Mouse (Mus musculus): ENCODE data around the gene Apoa5. TPM values are rescaled to one million over a fixed set of nuclear protein-coding genes. Genes with fewer than 3 reads are reported as not detected.

Gene Apoa5
- not detected in 2 replicates for polyA plus RNA-seq (2014; fragmentation: Nextera tagmentation; extraction: Ambion mirVana)

GRCm38 (mm10) chr9:46268343-46268873 lies at the start of gene Apoa5:
Gene Apoa5 (plus strand): TSS chr9:46268633.
- WGBS = 50% methylated on average over 7 of the region's 7 CpGs
- H3K27me3 ChIP-seq (ENCODE audit: control insufficient read depth, insufficient read depth, low read length) = peaks cover 33% of the 10 kb centered on the region
- no peak within 1 kb of the TSS for H3K27ac ChIP-seq (replicated peaks in 1 of 2; ENCODE audit: control insufficient read depth in 1 of 2, insufficient read depth in 1 of 2, low read depth in 2 of 2, low read length in 2 of 2)
- H3K9ac ChIP-seq (ENCODE audit: low read length) = no peak within 1 kb of the TSS
- ATAC-seq (ENCODE audit: insufficient number of reproducible peaks, insufficient read depth, low FRiP score, low read depth) = no peak
- H3K4me1 ChIP-seq (ENCODE audit: control insufficient read depth in 2 of 2, insufficient read depth in 2 of 2, low read length in 2 of 2) = peaks cover under 1 to 2% of the 10 kb centered on the region in 2 experiments; a peak in 1 of 4 replicates
- no peak within 1 kb of the TSS for H3K4me2 ChIP-seq (ENCODE audit: low read length)
- no peak within 1 kb of the TSS for H3K4me3 ChIP-seq (ENCODE audit: control insufficient read depth in 1 of 2, insufficient read depth in 1 of 2, low read depth in 1 of 2, low read length in 2 of 2)
- no peaks in the 10 kb centered on the region for H3K9me3 ChIP-seq (ENCODE audit: control insufficient read depth, low read length)
- H3K36me3 ChIP-seq (ENCODE audit: control insufficient read depth, insufficient read depth, low read length) = no peaks in the 10 kb centered on the region

GRCm38 (mm10) chr9:46223090-46223489 lies 45.3 kb upstream of the Apoa5 start:
- Histone ChIP-seq H3K4me1 (ENCODE audit: control insufficient read depth in 2 of 2, insufficient read depth in 2 of 2, low read length in 2 of 2) (no peaks in the 10 kb centered on the region), H3K9me3 (ENCODE audit: control insufficient read depth, low read length) (no peaks in the 10 kb centered on the region), H3K27me3 (ENCODE audit: control insufficient read depth, insufficient read depth, low read length) (no peaks in the 10 kb centered on the region), H3K9ac (ENCODE audit: low read length) (no peak overlapping the region), H3K27ac (replicated peaks in 1 of 2; ENCODE audit: control insufficient read depth in 1 of 2, insufficient read depth in 1 of 2, low read depth in 2 of 2, low read length in 2 of 2) (no peak overlapping the region), H3K4me2 (ENCODE audit: low read length) (no peak overlapping the region), H3K36me3 (ENCODE audit: control insufficient read depth, insufficient read depth, low read length) (peaks cover 50% of the 10 kb centered on the region), H3K4me3 (ENCODE audit: control insufficient read depth in 1 of 2, insufficient read depth in 1 of 2, low read depth in 1 of 2, low read length in 2 of 2) (no peak overlapping the region)
- ATAC-seq (ENCODE audit: insufficient number of reproducible peaks, insufficient read depth, low FRiP score, low read depth) = no peak
- WGBS = 81% methylated on average over 6 of the region's 6 CpGs

- WGBS = 81% methylated on average over 3 of the region's 3 CpGs
- Histone ChIP-seq H3K4me3 (ENCODE audit: control insufficient read depth in 1 of 2, insufficient read depth in 1 of 2, low read depth in 1 of 2, low read length in 2 of 2) (no peak overlapping the region), H3K9me3 (ENCODE audit: control insufficient read depth, low read length) (no peaks in the 10 kb centered on the region), H3K4me1 (ENCODE audit: control insufficient read depth in 2 of 2, insufficient read depth in 2 of 2, low read length in 2 of 2) (no peaks in the 10 kb centered on the region), H3K27ac (replicated peaks in 1 of 2; ENCODE audit: control insufficient read depth in 1 of 2, insufficient read depth in 1 of 2, low read depth in 2 of 2, low read length in 2 of 2) (no peak overlapping the region), H3K9ac (ENCODE audit: low read length) (no peak overlapping the region), H3K36me3 (ENCODE audit: control insufficient read depth, insufficient read depth, low read length) (peaks cover 46% of the 10 kb centered on the region), H3K4me2 (ENCODE audit: low read length) (no peak overlapping the region), H3K27me3 (ENCODE audit: control insufficient read depth, insufficient read depth, low read length) (no peaks in the 10 kb centered on the region)
- no peak for ATAC-seq (ENCODE audit: insufficient number of reproducible peaks, insufficient read depth, low FRiP score, low read depth)
These were observed 44.3 kb upstream of the Apoa5 start for GRCm38 (mm10) chr9:46224101-46224500.

- no peak for ATAC-seq (ENCODE audit: insufficient number of reproducible peaks, insufficient read depth, low FRiP score, low read depth)
- 64% methylated on average over 5 of the region's 5 CpGs for WGBS
- Histone ChIP-seq H3K4me1 (ENCODE audit: control insufficient read depth in 2 of 2, insufficient read depth in 2 of 2, low read length in 2 of 2) (peaks cover 1 to 3% of the 10 kb centered on the region in 2 experiments; a peak in 1 of 4 replicates), H3K4me2 (ENCODE audit: low read length) (no peak overlapping the region), H3K4me3 (ENCODE audit: control insufficient read depth in 1 of 2, insufficient read depth in 1 of 2, low read depth in 1 of 2, low read length in 2 of 2) (no peak overlapping the region), H3K27ac (replicated peaks in 1 of 2; ENCODE audit: control insufficient read depth in 1 of 2, insufficient read depth in 1 of 2, low read depth in 2 of 2, low read length in 2 of 2) (no peak overlapping the region), H3K27me3 (ENCODE audit: control insufficient read depth, insufficient read depth, low read length) (no peaks in the 10 kb centered on the region), H3K9ac (ENCODE audit: low read length) (no peak overlapping the region), H3K9me3 (ENCODE audit: control insufficient read depth, low read length) (no peaks in the 10 kb centered on the region), H3K36me3 (ENCODE audit: control insufficient read depth, insufficient read depth, low read length) (peaks cover 36% of the 10 kb centered on the region)
These were observed 43.3 kb upstream of the Apoa5 start for GRCm38 (mm10) chr9:46224945-46225660.

- WGBS = 50% methylated on average over 3 of the region's 3 CpGs
- Histone ChIP-seq H3K4me1 (ENCODE audit: control insufficient read depth in 2 of 2, insufficient read depth in 2 of 2, low read length in 2 of 2) (peaks cover 6 to 9% of the 10 kb centered on the region in 2 experiments; a peak in 3 of 4 replicates), H3K36me3 (ENCODE audit: control insufficient read depth, insufficient read depth, low read length) (peaks cover 16% of the 10 kb centered on the region), H3K27ac (replicated peaks in 1 of 2; ENCODE audit: control insufficient read depth in 1 of 2, insufficient read depth in 1 of 2, low read depth in 2 of 2, low read length in 2 of 2) (no peak overlapping the region), H3K27me3 (ENCODE audit: control insufficient read depth, insufficient read depth, low read length) (peaks cover 6% of the 10 kb centered on the region), H3K9me3 (ENCODE audit: control insufficient read depth, low read length) (no peaks in the 10 kb centered on the region), H3K4me2 (ENCODE audit: low read length) (no peak overlapping the region), H3K9ac (ENCODE audit: low read length) (no peak overlapping the region), H3K4me3 (ENCODE audit: control insufficient read depth in 1 of 2, insufficient read depth in 1 of 2, low read depth in 1 of 2, low read length in 2 of 2) (no peak overlapping the region)
- no peak for ATAC-seq (ENCODE audit: insufficient number of reproducible peaks, insufficient read depth, low FRiP score, low read depth)
These were observed 41.3 kb upstream of the Apoa5 start for GRCm38 (mm10) chr9:46227064-46227614.

GRCm38 (mm10) chr9:46228491-46228890 lies 39.9 kb upstream of the Apoa5 start, which contains the start of gene Apoa1:
Gene Apoa1 (plus strand): TSS chr9:46228580.
- Histone ChIP-seq H3K9ac (ENCODE audit: low read length) (no peak within 1 kb of the TSS), H3K4me3 (ENCODE audit: control insufficient read depth in 1 of 2, insufficient read depth in 1 of 2, low read depth in 1 of 2, low read length in 2 of 2) (no peak within 1 kb of the TSS), H3K27me3 (ENCODE audit: control insufficient read depth, insufficient read depth, low read length) (peaks cover 6% of the 10 kb centered on the region), H3K4me2 (ENCODE audit: low read length) (no peak within 1 kb of the TSS), H3K4me1 (ENCODE audit: control insufficient read depth in 2 of 2, insufficient read depth in 2 of 2, low read length in 2 of 2) (peaks cover 6 to 9% of the 10 kb centered on the region in 2 experiments; a peak in 3 of 4 replicates), H3K36me3 (ENCODE audit: control insufficient read depth, insufficient read depth, low read length) (peaks cover 2% of the 10 kb centered on the region), H3K9me3 (ENCODE audit: control insufficient read depth, low read length) (no peaks in the 10 kb centered on the region), H3K27ac (replicated peaks in 1 of 2; ENCODE audit: control insufficient read depth in 1 of 2, insufficient read depth in 1 of 2, low read depth in 2 of 2, low read length in 2 of 2) (no peak within 1 kb of the TSS)
- ATAC-seq (ENCODE audit: insufficient number of reproducible peaks, insufficient read depth, low FRiP score, low read depth) = no peak
- 56% methylated on average over 9 of the region's 9 CpGs for WGBS

GRCm38 (mm10) chr9:46229573-46230449 lies 38.6 kb upstream of the Apoa5 start:
- peak; percentile 79 for ATAC-seq (ENCODE audit: insufficient number of reproducible peaks, insufficient read depth, low FRiP score, low read depth)
- Histone ChIP-seq H3K27ac (replicated peaks in 1 of 2; ENCODE audit: control insufficient read depth in 1 of 2, insufficient read depth in 1 of 2, low read depth in 2 of 2, low read length in 2 of 2) (no peak overlapping the region), H3K4me1 (ENCODE audit: control insufficient read depth in 2 of 2, insufficient read depth in 2 of 2, low read length in 2 of 2) (peaks cover 6 to 9% of the 10 kb centered on the region in 2 experiments; a peak in 3 of 4 replicates), H3K9ac (ENCODE audit: low read length) (peak overlapping the region; percentile 67), H3K27me3 (ENCODE audit: control insufficient read depth, insufficient read depth, low read length) (peaks cover 6% of the 10 kb centered on the region), H3K4me2 (ENCODE audit: low read length) (peak overlapping the region; percentile 88), H3K36me3 (ENCODE audit: control insufficient read depth, insufficient read depth, low read length) (no peaks in the 10 kb centered on the region), H3K4me3 (ENCODE audit: control insufficient read depth in 1 of 2, insufficient read depth in 1 of 2, low read depth in 1 of 2, low read length in 2 of 2) (peak overlapping the region; percentile 42 to 44), H3K9me3 (ENCODE audit: control insufficient read depth, low read length) (no peaks in the 10 kb centered on the region)
- 16% methylated on average over 37 of the region's 37 CpGs for WGBS
